Mouse (Mus musculus) layer of hippocampus, postnatal 25 days (tissue): ENCODE measurements around the gene H2-Q4. TPM values are rescaled to one million over a fixed set of nuclear protein-coding genes. Genes with fewer than 3 reads are reported as not detected.
"Not testable (repeated sequence)": the region's sequence is repeated elsewhere in the genome, so short reads cannot be mapped to it uniquely, and the experiment has no call there.

ENCODE experiments used
- DNase-seq, 2 experiments: peaks; one replicate each; pipeline ENCODE4 v3.0.0; 2022; ENCODE audit warnings: mixed read lengths in 2 of 2, low spot score in 1 of 2; ENCODE audit errors: extremely low spot score in 1 of 2
- total RNA-seq, 2 experiments: library from RNA; stranded (reverse); gene quantifications; 2 replicates each; pipeline ENCODE4 v1.2.3; 2021

The H2-Q4 gene
- total RNA-seq, 2 experiments from 2014 or later: 1.5 to 1.9 TPM

DNA sequence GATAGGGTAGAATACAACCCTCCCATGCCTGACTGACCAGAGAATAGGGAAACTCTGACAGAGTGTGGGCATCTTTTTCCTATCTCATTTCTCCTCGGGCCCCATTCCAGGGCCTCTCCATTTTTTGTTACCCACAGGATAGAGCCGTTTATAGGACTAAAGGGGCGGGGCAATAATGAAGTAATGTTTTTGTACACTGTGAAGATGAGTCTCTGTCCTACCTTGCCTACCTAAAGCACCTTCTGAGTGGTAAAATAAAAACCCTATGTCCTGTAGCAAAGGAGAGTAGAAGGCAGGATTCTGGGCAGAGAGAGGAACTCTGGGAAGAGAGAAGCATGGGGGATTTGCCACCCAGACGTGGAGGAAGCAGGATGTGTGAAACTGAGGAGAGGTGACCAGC lies 40.1 kb downstream of the H2-Q4 start:
- not testable (repeated sequence) for DNase-seq

DNA sequence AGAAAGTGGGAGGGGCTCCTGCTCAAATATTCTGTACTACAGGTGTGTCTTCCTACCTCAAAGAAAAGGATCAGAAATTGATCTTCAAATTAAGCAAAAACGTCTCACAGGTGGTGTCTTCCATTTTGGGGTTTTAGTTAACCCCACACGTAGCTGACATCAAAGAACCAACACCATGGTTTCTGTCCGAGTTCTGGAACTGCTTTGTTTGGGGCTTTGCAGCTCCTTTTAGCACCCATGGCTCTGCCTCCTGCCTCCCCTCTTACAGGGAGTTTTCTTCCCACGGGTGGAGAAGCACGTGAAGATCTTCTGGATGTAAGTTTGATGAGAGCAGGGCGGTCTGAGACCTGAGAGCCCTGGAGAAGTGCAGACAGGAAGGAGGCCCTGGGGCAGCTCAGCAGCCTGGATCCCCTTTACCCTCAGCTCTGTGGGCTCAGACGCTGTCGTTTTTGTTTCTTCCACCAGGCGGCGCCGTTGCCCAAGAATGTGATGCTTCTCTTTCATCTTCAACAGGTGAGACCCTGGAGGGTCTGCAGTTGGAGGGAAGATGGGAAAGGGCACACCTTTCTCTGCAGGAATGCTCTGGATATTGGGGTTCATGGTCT lies 40.9 kb downstream of the H2-Q4 start:
- DNase-seq: peak in 1 of 2 experiments; percentile 49

DNA sequence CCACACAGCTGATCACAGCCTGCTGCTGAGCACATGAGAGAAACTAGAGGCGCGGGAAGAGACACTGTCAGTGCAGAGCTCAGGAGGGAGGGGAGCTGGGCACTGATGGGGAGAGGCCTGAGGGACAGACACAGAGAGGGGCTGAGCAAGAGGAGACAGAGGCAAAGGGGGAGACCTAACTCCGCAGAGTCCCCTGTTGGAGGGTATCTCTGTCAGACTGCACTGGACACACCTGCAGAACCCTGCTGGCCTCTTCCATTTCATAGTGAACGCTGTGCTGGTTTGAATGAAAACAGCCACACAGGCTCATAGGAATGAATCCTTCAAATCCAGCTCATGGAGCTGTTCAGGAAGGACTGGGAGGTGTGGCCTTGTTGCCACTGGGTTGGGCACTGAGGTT lies 41.9 kb downstream of the H2-Q4 start:
- DNase-seq: not testable (repeated sequence)

DNA sequence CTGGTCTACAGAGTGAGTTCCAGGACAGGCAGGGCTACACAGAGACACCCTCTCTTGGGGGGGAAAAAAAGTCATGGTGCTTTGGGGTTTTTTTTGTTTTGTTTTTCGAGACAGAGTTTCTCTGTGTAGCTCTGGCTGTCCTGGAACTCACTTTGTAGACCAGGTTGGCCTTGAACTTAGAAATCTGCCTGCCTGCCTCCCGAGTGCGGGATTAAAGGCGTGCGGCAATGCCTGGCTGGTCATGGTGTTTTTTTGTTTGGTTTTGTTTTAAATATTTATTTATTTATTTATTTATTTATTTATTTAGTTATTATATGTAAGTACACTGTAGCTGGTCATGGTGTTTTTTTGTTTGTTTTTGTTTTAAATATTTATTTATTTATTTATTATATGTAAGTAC lies 42.9 kb downstream of the H2-Q4 start:
- not testable (repeated sequence) for DNase-seq

DNA sequence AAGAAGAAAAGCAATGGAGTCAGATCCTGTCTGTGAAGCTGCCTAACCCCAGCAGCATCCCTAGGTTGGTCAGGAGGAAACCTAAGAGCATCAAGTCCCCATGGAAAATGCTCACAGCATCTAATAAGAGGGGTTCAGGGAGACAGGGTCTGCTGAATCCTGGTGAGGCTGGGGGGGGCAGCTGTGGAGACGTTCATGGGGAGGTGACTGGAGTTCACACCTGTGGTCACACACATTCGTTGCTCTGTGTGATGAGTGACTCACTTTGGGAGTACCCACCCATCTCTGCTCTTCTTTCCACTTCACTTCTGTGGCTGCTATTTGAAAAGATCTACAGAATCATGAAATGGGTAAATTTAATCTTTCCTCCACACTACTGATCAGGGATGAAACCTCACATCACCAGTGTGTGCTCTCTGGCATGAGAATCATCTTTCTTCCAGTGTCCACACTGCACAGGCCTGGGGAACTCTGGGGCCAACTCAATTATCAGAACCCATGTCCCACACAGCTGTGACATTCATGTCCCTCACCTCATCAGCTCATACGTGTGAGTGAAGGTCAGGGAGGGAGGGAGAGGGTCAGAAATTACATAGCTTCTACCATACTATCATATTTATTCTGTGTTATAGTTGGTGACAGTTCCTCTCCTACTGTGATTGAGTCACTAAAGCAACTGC lies 43.9 kb downstream of the H2-Q4 start:
- not testable (repeated sequence) for DNase-seq

DNA sequence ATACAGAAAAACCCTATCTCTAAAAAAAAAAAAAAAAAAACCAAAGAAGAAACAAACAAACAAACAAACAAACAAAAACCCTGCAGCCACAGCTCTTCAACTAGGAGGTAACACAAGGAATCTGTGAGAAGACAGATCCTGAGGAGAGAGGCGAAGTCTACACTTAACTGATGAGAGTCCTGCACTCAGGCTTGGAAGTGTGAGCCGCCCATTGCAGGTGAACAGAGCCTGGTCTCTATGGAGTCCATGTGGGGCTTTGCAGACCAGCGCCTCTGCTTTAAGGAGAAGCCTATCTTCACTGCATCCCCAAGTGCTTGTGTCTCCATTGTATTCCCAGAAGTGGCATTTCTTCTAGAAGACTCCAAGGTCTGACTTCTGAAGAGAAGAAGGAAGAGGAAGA lies 44.7 kb downstream of the H2-Q4 start:
- DNase-seq: not testable (repeated sequence)

DNA sequence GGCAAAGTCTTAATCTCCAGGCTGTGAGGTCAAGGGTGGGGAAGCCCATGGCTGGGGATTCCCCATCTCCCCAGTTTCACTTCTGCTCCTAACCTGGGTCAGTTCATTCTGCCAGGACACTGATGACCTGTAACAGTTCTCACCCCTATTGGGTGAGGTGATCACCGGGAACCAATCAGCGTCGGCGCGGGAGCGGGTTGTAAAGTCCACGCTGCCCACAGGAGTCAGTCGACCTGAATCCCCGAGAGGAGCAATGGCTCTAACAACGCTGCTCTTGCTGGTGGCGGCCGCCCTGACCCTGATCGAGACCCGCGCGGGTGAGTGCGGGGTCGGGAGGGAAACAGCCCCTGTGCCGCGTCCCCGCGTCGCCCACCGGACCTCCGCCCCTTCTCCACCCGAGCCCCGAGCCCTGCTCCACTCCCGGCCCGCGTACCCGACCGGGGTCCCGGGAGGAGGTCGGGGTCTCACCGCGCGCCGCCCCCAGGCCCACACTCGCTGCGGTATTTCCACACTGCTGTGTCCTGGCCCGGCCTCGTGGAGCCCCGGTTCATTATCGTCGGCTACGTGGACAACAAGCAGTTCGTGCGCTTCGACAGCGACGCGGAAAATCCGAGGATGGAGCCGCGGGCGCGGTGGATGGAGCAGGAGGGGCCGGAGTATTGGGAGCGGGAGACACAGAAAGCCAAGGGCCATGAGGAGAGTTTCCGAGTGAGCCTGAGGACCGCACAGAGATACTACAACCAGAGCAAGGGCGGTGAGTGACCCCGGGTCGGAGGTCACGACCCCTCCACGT lies 45.4 kb downstream of the H2-Q4 start, which contains the start of gene H2-Q6:
TSS of gene H2-Q6 (plus strand) at position 227 of the 793 bp plus-strand sequence.
- not testable (repeated sequence) for DNase-seq

DNA sequence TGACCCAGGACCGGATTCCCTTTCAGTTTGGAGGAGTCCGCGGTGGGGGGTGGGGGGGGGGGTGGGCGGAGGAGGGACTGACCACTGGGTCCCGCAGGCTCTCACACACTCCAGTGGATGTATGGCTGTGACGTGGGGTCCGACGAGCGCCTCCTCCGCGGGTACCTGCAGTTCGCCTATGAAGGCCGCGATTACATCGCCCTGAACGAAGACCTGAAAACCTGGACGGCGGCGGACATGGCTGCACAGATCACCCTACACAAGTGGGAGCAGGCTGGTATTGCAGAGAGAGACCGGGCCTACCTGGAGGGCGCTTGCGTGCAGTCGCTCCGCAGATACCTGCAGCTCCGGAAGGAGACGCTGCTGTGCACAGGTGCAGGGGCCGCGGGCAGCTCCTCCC lies 46.1 kb downstream of the H2-Q4 start:
- not testable (repeated sequence) for DNase-seq

DNA sequence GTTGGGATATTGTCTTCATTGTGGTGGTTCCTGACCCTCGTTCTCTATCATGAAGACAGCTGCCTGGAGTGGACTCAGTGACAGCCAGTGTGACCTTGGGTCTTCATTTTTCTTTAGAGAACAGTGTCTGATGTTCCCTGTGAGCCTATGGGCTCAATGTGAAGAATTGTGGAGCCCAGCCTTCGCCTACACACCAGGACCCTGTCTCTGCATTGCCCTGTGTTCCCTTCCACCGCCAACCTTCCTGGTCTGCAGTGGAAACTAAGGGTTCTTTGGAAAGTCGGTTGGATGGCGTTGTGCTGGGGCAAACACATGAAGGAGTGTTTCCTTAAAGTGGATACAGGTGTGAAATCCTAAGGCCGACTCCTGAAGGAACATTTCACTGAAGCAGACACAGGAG lies 49.5 kb downstream of the H2-Q4 start:
- DNase-seq: not testable (repeated sequence)

DNA sequence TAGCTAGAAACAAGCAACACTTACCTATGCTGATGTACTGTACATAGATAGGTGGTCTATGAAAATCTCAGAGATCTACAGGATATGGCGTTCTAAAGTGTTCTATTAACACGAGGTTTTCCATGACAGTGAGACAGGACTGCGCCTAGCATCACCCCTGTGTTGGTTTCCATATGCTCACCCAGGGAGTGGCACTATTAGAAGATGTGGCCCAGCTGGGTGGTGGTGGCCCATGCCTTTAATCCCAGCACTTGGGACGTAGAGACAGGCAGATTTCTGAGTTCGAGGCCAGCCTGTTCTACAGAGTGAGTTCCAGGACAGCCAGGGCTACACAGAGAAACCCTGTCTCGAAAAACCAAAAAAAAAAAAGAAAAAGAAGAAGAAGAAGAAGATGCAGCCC lies 51.3 kb downstream of the H2-Q4 start:
- DNase-seq: not testable (repeated sequence)

DNA sequence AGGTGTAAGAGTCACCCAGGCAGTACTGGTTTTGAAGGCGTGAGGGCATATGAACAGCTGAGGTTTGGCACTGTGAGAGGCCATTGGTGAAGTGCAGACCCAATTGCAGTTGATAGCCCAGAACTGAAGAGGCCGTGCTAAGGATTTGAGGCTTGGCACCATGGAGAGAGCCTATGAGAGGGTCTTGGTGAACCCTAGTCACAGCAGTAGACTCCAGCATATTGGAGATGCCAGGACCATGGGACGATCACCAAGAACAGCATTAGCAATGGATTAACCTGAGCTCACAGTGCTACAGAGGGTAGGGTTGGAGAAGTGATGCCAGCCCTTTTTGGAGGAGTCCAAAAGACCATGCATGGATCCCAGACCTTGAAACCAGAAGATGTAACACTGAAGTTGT lies 52.8 kb downstream of the H2-Q4 start:
- not testable (repeated sequence) for DNase-seq

DNA sequence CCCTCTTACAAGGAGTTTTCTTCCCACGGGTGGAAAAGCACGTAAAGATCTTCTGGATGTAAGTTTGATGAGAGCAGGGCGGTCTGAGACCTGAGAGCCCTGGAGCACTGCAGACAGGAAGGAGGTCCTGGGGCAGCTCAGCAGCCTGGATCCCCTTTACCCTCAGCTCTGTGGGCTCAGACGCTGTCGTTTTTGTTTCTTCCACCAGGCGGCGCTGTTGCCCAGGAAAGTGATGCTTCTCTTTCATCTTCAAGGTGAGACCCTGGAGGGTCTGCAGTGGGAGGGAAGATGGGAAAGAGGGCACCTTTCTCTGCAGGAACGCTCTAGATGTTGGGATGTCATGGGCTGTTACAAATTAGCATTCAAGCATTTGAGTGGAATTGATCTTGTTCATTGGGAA lies 55.4 kb downstream of the H2-Q4 start:
- peak in 1 of 2 experiments; percentile 15 for DNase-seq

Other genes starting within 250 kb of the H2-Q4 start
- gene Apom, start 247.6 kb upstream of the H2-Q4 start, total RNA-seq: not detected
- gene Bag6, start 244.4 kb upstream of the H2-Q4 start, total RNA-seq: 100 to 1,000 TPM; 290 to 320 TPM
- gene Prrc2a, start 214.7 kb upstream of the H2-Q4 start, total RNA-seq: 100 to 1,000 TPM; 302 to 353 TPM
- gene Aif1, start 203.5 kb upstream of the H2-Q4 start, total RNA-seq: 10 to 100 TPM; 10.4 to 10.8 TPM
- gene Lst1, start 191.2 kb upstream of the H2-Q4 start, total RNA-seq: 1 to 10 TPM; 8.1 to 8.9 TPM
- gene Ltb, start 185.2 kb upstream of the H2-Q4 start, total RNA-seq: under 1 TPM; 0.42 to 0.54 TPM
- not detected for gene Tnf, start 177.6 kb upstream of the H2-Q4 start, total RNA-seq
- gene Lta, start 174.3 kb upstream of the H2-Q4 start, total RNA-seq: under 1 TPM in 1 of 2 experiments, not detected in 1; 0.20 TPM
- not detected for gene Gm16181, start 158.8 kb upstream of the H2-Q4 start, total RNA-seq
- 100 to 1,000 TPM; 607 to 639 TPM for gene Atp6v1g2, start 146.0 kb upstream of the H2-Q4 start, total RNA-seq
- gene Nfkbil1, start 143.8 kb upstream of the H2-Q4 start, total RNA-seq: 10 to 100 TPM; 13.7 to 14.8 TPM
- gene Ddx39b, start 137.9 kb upstream of the H2-Q4 start, total RNA-seq: 100 to 1,000 TPM; 213 to 229 TPM
- gene H2-D1, start 116.9 kb upstream of the H2-Q4 start, total RNA-seq: 10 to 100 TPM; 14.6 to 15.9 TPM
- under 1 TPM in 1 of 2 experiments, not detected in 1; 0.42 TPM for gene H2-Q1, start 59.2 kb upstream of the H2-Q4 start, total RNA-seq
- gene H2-Q2, start 37.4 kb upstream of the H2-Q4 start, total RNA-seq: under 1 TPM in 1 of 2 experiments, not detected in 1; 0.44 TPM
- gene H2-Q6, start 45.2 kb downstream of the H2-Q4 start, total RNA-seq: not detected
- gene H2-Q7, start 59.5 kb downstream of the H2-Q4 start, total RNA-seq: under 1 TPM; 0.10 to 0.38 TPM
- under 1 TPM in 1 of 2 experiments, not detected in 1; 0.09 TPM for gene H2-Q10, start 90.5 kb downstream of the H2-Q4 start, total RNA-seq
- gene Pou5f1, start 126.4 kb downstream of the H2-Q4 start, total RNA-seq: under 1 TPM in 1 of 2 experiments, not detected in 1; 0.26 TPM
- gene Tcf19, start 137.2 kb downstream of the H2-Q4 start, total RNA-seq: 1 to 10 TPM; 4.7 to 6.1 TPM
- 10 to 100 TPM in 1 of 2 experiments, 1 to 10 TPM in 1; 8.0 to 10.5 TPM for gene Cchcr1, start 137.5 kb downstream of the H2-Q4 start, total RNA-seq
- under 1 TPM; 0.32 to 0.61 TPM for gene Psors1c2, start 153.6 kb downstream of the H2-Q4 start, total RNA-seq
- under 1 TPM; 0.20 to 0.70 TPM for gene Cdsn, start 172.5 kb downstream of the H2-Q4 start, total RNA-seq
- not detected for gene 2300002M23Rik, start 187.8 kb downstream of the H2-Q4 start, total RNA-seq
- gene Sfta2, start 221.9 kb downstream of the H2-Q4 start, total RNA-seq: not detected
- not detected for gene Gm9573, start 247.0 kb downstream of the H2-Q4 start, total RNA-seq